Mouse (Mus musculus) liver, embryonic 14.5 days (tissue): ENCODE results near the gene Zdhhc13.

ENCODE experiments used
- CTCF ChIP-seq: IDR thresholded peaks from 2 replicates; pipeline ENCODE4 v1.5.1; 2016; ENCODE audit warnings: antibody characterized with exemption, low read depth, control low read depth
- EP300 ChIP-seq: IDR thresholded peaks from 2 replicates; pipeline ENCODE4 v1.6.1; 2016; ENCODE audit warnings: antibody characterized with exemption, low read depth

DNA sequence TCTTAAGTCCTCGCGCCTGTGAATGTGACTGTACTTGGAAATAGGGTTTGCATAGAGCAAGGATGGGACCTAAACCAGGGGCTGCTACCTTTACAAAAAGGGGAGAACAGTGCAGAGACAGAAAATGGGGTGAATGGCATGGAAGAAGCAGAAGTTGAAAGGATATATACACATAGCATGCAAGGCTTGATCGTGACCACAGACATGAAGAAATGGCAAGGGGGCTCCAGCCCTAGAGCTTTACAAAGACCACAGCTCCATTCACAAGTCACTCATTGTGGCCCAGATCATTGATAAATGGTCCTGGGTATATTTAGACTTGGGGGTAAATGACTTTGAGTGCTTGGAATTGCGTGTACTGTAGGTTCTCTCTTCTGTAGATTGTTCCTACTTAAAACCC is 6.4 kb upstream of the Zdhhc13 start:
- no peak for TF ChIP-seq CTCF
- TF ChIP-seq EP300, result no peak
